Mouse (Mus musculus): ENCODE results near the gene Gm20865. TPM values are rescaled to one million over a fixed set of nuclear protein-coding genes. Genes with fewer than 3 reads are reported as not detected.
"Not testable (repeated sequence)": the region's sequence is repeated elsewhere in the genome, so short reads cannot be mapped to it uniquely, and the experiment has no call there.

The Gm20865 gene
- not detected in 2 replicates for polyA plus RNA-seq (2012; rRNA removed)

DNA sequence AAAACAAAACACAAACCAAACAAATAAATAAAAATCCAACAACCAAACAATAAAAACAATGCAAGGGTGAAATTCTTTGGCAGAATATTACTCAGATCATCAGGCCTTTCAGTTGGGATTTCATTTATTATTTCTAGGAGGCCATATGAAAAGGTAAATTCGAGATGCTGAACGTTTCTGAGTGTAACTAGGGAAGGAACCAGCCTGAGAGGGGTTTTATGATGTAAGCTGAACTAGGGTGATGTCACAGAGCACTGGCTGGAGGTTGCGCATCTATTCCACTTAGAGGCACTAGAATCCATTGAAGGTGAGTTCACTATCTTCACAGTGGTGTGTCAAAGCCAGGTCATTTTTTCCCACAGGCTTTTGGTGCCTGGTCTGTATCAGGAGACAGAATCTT is at the start of gene Gm20865:
Gene Gm20865, plus strand, starts transcription at position 301 of the 400 bp plus-strand sequence.
- not testable (repeated sequence) for H3K4me3 ChIP-seq (replicated peaks; ENCODE audit: extremely low read depth, low read depth, low read length); DNase-seq; H3K4me1 ChIP-seq (ENCODE audit: control insufficient read depth, insufficient read depth, low read length)
- no CpG with 5 or more reads among the region's 3 CpGs for WGBS

Other genes with a start within 250 kb of the Gm20865 start
- gene Gm29866, start 247.9 kb upstream of the Gm20865 start, polyA plus RNA-seq (2012; rRNA removed): not detected in 2 replicates
- gene Gm20909, start 77.0 kb upstream of the Gm20865 start, polyA plus RNA-seq (2012; rRNA removed): not detected in 2 replicates